Mouse (Mus musculus) thymus, adult 2 months (tissue): ENCODE measurements at regions not wholly inside any gene's neighbourhood (a gene's known extent, or its start where the extent isn't known, plus 50 kb on each side); places are given as distances from the start of the nearest gene placed in this dataset.

ENCODE experiments used
- DNase-seq: peaks from one replicate; pipeline ENCODE4 v3.0.0; 2021
- H3K27ac ChIP-seq: fragments of 200-500 bp; 2 replicates; pipeline ENCODE4 v1.5.1; 2012; ENCODE audit warnings: low read length, control low read depth; ENCODE audit not compliant: control insufficient read depth, insufficient read depth
- H3K27me3 ChIP-seq: fragments of 200-500 bp; 2 replicates; pipeline ENCODE4 v1.6.1; 2012; ENCODE audit warnings: mild to moderate bottlenecking, low read length, moderate library complexity, mixed read lengths; ENCODE audit not compliant: control insufficient read depth, insufficient read depth
- H3K36me3 ChIP-seq: fragments of 200-500 bp; 2 replicates; pipeline ENCODE4 v1.6.1; 2012; ENCODE audit warnings: mild to moderate bottlenecking, low read length, moderate library complexity; ENCODE audit not compliant: control insufficient read depth, insufficient read depth
- H3K4me1 ChIP-seq: fragments of 200-500 bp; replicated peaks from 2 replicates; pipeline ENCODE4 v1.6.1; 2012; ENCODE audit warnings: low read length; ENCODE audit not compliant: control insufficient read depth, insufficient read depth
- H3K4me3 ChIP-seq: fragments of 200-500 bp; 2 replicates; pipeline ENCODE4 v1.5.1; 2012; ENCODE audit warnings: mild to moderate bottlenecking, low read length, control low read depth, moderate library complexity; ENCODE audit not compliant: control insufficient read depth, insufficient read depth
- CTCF ChIP-seq: fragments of 200-500 bp; IDR thresholded peaks from 2 replicates; pipeline ENCODE4 v1.5.1; 2012; ENCODE audit warnings: mild to moderate bottlenecking, control low read depth, low read length, moderate library complexity, borderline replicate concordance; ENCODE audit not compliant: control insufficient read depth, poor library complexity, insufficient read depth; ENCODE audit errors: extremely low read depth
- POLR2A ChIP-seq: fragments of 200-500 bp; IDR thresholded peaks from 2 replicates; pipeline ENCODE4 v1.6.1; 2012; ENCODE audit warnings: mild to moderate bottlenecking, low read length, control low read depth, moderate library complexity; ENCODE audit not compliant: control insufficient read depth, poor library complexity, insufficient read depth; ENCODE audit errors: extremely low read depth
- WGBS: fragments of 180-500 bp; shearing (Covaris S2); methylation state at CpG from one replicate; pipeline ENCODE4 v1.1.7; 2018; 5-methylcytosine and 5-hydroxymethylcytosine counted together

- H3K36me3 ChIP-seq = no peaks in the 10 kb centered on the region
- H3K27me3 ChIP-seq = no peaks in the 10 kb centered on the region
- H3K4me1 ChIP-seq = no peaks in the 10 kb centered on the region
- TF ChIP-seq POLR2A (no peak), CTCF (no peak)
- no peak for DNase-seq
- H3K27ac ChIP-seq = no peak overlapping the region
- whole genome bisulfite sequencing = 77% methylated on average over 4 of the region's 4 CpGs
- H3K4me3 ChIP-seq = no peak overlapping the region
Observed at GRCm38 (mm10) chr14:105576266-105576665, 317.9 kb downstream of the Ndfip2 start.

DNA sequence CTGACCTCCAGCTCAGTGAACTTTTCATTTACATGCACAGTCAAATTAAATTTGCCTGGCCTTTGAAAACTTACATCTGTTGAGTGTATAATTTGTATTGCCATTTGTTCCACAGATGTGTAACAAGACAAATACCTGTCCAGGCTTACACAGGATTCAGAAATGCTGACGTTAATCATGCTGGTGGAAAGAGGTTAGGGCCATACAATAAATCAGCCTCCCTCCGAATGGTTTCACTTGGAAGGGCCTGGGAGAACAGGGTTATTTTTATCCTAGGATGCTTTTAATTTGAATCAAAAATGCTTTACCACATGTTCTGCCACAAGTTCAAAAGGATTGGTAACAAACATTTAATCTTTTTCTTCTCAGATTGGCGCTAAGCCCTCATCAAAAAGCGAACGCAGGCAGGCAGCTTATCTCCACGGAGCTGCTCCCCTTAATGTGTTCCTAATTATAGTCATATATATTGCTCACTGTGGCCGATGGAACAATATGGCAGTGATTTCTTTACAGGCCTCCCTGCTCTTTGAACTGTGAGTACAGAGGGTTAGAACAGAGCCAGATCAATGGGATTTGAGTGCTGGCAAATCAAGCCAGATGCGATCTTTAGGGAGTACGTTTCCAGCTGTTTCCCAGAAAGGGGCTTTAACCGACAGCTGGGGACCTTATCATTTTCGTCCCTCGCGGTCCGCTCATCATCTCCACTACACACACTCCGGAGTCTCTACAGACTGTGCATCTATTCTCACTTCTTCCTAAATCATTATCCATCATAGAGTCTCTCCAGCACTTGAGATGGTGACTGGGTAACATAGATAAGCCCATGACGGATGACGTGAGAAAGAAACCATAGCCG lies 313.9 kb downstream of the Ndfip2 start:
- TF ChIP-seq CTCF (no peak), POLR2A (no peak)
- WGBS = 90% methylated on average over 18 of the region's 18 CpGs

DNA sequence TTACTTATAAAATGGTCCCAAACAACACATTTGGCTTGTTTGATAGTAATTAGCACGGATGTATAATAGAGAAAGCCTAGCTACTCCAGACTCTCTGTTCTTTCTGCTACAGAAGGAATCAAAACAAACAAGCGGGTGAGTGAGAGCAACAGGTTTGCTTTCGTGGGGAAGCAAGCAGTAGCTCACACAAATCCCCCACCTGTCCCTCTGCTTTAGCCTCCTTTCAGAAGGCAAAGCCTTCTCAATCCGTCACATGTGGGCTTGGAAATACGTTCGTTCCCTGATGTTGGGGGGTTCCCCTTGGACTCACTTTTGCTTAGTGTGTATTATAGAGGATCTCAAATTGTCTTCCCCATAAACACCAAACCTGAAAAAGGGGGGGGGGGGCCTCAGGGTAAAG lies 311.8 kb downstream of the Ndfip2 start:
- Histone ChIP-seq H3K36me3 (no peaks in the 10 kb centered on the region), H3K4me3 (no peak overlapping the region), H3K27me3 (no peaks in the 10 kb centered on the region), H3K4me1 (no peaks in the 10 kb centered on the region), H3K27ac (no peak overlapping the region)
- 93% methylated on average over 6 of the region's 6 CpGs for WGBS
- TF ChIP-seq CTCF (no peak), POLR2A (no peak)
- DNase-seq = no peak

More for the DNA sequence above, 313.9 kb downstream of the Ndfip2 start:
- DNase-seq = no peak
- Histone ChIP-seq H3K36me3 (no peaks in the 10 kb centered on the region), H3K4me1 (no peaks in the 10 kb centered on the region), H3K4me3 (no peak overlapping the region), H3K27ac (no peak overlapping the region), H3K27me3 (no peaks in the 10 kb centered on the region)

- Histone ChIP-seq H3K27ac (no peak overlapping the region), H3K4me1 (no peaks in the 10 kb centered on the region), H3K27me3 (no peaks in the 10 kb centered on the region), H3K4me3 (0 out of 2 replicates have a peak overlapping the region, but pooled peaks have one; percentile 5), H3K36me3 (no peaks in the 10 kb centered on the region)
- TF ChIP-seq POLR2A (no peak), CTCF (no peak)
- 50% methylated on average over 16 of the region's 16 CpGs for WGBS
- peak; percentile 12 for DNase-seq
Observed at GRCm38 (mm10) chr14:105565827-105566226, 307.5 kb downstream of the Ndfip2 start.

DNA sequence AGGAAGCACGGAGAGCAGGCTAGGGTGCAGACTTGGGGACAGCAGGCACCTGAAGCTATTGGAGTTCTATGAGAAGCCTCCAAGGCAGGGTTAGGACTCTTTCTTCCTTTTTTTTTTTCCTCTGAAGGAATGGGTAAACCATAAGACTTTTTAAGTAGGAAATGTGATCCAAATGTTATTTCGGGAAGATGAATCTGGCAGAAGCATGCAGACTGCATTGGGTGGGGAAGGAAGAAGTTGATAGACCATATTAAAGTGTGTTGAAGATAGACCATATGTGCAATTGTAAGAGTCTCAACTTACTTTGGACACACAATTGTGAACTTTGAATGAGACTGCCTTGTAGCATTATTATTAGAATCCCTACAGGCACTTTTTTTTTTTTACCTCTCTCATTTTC lies 304.5 kb downstream of the Ndfip2 start:
- 95% methylated on average over 2 of the region's 2 CpGs for whole genome bisulfite sequencing
- TF ChIP-seq POLR2A = no peak
- no peak for TF ChIP-seq CTCF
- H3K27me3 ChIP-seq = no peaks in the 10 kb centered on the region
- H3K36me3 ChIP-seq = no peaks in the 10 kb centered on the region
- H3K4me1 ChIP-seq = no peaks in the 10 kb centered on the region
- DNase-seq = no peak
- no peak overlapping the region for H3K27ac ChIP-seq
- H3K4me3 ChIP-seq = no peak overlapping the region

GRCm38 (mm10) chr14:105556813-105557212 lies 298.4 kb downstream of the Ndfip2 start:
- no peak overlapping the region for H3K4me3 ChIP-seq
- DNase-seq = no peak
- no peaks in the 10 kb centered on the region for H3K36me3 ChIP-seq
- no peaks in the 10 kb centered on the region for H3K4me1 ChIP-seq
- no peaks in the 10 kb centered on the region for H3K27me3 ChIP-seq
- TF ChIP-seq POLR2A (no peak), CTCF (no peak)
- WGBS = 64% methylated on average over 3 of the region's 3 CpGs
- H3K27ac ChIP-seq = no peak overlapping the region

- Histone ChIP-seq H3K27me3 (no peaks in the 10 kb centered on the region), H3K36me3 (no peaks in the 10 kb centered on the region), H3K4me1 (no peaks in the 10 kb centered on the region), H3K27ac (no peak overlapping the region), H3K4me3 (no peak overlapping the region)
- WGBS = 95% methylated on average over 3 of the region's 3 CpGs
- DNase-seq = no peak
- TF ChIP-seq CTCF (no peak), POLR2A (no peak)
Observed at GRCm38 (mm10) chr14:105544066-105544465, 285.7 kb downstream of the Ndfip2 start.
